Mouse (Mus musculus) A20 (cell line): ENCODE measurements around the gene Actr1b.

Experiments used
- DNase-seq: peaks from one replicate; pipeline ENCODE4 v3.0.0-alpha.2; 2011; ENCODE audit warnings: low read depth, low spot score

The Actr1b gene

GRCm38 (mm10) chr1:36714311-36714710 is at the start of gene Actr1b:
Actr1b (minus strand) TSS chr1:36714422.
- DNase-seq, result no peak

- no peak for DNase-seq
These were observed 47.3 kb upstream of the Actr1b start, which contains the start of gene Zap70 for GRCm38 (mm10) chr1:36761568-36761967. Zap70 (plus strand) TSS chr1:36761798.

GRCm38 (mm10) chr1:36761061-36761460 is 46.8 kb upstream of the Actr1b start:
- DNase-seq, result no peak

GRCm38 (mm10) chr1:36760401-36760800 is 46.2 kb upstream of the Actr1b start:
- no peak for DNase-seq

- no peak for DNase-seq
These were observed 44.9 kb upstream of the Actr1b start for GRCm38 (mm10) chr1:36759076-36759475.

GRCm38 (mm10) chr1:36758553-36758952 is 44.3 kb upstream of the Actr1b start:
- no peak for DNase-seq

- DNase-seq, result no peak
These were observed 39.9 kb upstream of the Actr1b start for GRCm38 (mm10) chr1:36753932-36754675.

GRCm38 (mm10) chr1:36746452-36746851 is 32.2 kb upstream of the Actr1b start:
- DNase-seq, result peak; percentile 48

- DNase-seq, result no peak
These were observed 31.4 kb upstream of the Actr1b start for GRCm38 (mm10) chr1:36745661-36746060.

- DNase-seq, result peak; percentile 82
These were observed 30.2 kb upstream of the Actr1b start for GRCm38 (mm10) chr1:36744268-36744944.

- DNase-seq, result no peak
These were observed 28.8 kb upstream of the Actr1b start for GRCm38 (mm10) chr1:36743046-36743445.

GRCm38 (mm10) chr1:36739231-36739630 is 25.0 kb upstream of the Actr1b start:
- DNase-seq, result no peak

GRCm38 (mm10) chr1:36737300-36737699 is 23.1 kb upstream of the Actr1b start:
- peak; percentile 83 for DNase-seq

GRCm38 (mm10) chr1:36724057-36724431 is 9.8 kb upstream of the Actr1b start:
- no peak for DNase-seq

GRCm38 (mm10) chr1:36723146-36724056 is 9.2 kb upstream of the Actr1b start:
- DNase-seq, result peak; percentile 44

GRCm38 (mm10) chr1:36718786-36719185 is 4.6 kb upstream of the Actr1b start:
- no peak for DNase-seq

GRCm38 (mm10) chr1:36711104-36711503 is 3.1 kb downstream of the Actr1b start:
- DNase-seq, result peak; percentile 43

- peak; percentile 99 for DNase-seq
These were observed 4.4 kb downstream of the Actr1b start, which contains the start of gene 4933424G06Rik for GRCm38 (mm10) chr1:36709854-36710280. 4933424G06Rik (plus strand) TSS chr1:36710149.

- DNase-seq, result peak; percentile 79
These were observed 5.0 kb downstream of the Actr1b start for GRCm38 (mm10) chr1:36709055-36709853.

GRCm38 (mm10) chr1:36708626-36709025 is 5.6 kb downstream of the Actr1b start:
- DNase-seq, result no peak

GRCm38 (mm10) chr1:36707797-36708196 is 6.4 kb downstream of the Actr1b start:
- no peak for DNase-seq
